Mouse (Mus musculus): Measurements from ENCODE around the gene Xndc1.
"Not testable (repeated sequence)": the region's sequence is repeated elsewhere in the genome, so short reads cannot be mapped to it uniquely, and the experiment has no call there.

The Xndc1 gene

DNA sequence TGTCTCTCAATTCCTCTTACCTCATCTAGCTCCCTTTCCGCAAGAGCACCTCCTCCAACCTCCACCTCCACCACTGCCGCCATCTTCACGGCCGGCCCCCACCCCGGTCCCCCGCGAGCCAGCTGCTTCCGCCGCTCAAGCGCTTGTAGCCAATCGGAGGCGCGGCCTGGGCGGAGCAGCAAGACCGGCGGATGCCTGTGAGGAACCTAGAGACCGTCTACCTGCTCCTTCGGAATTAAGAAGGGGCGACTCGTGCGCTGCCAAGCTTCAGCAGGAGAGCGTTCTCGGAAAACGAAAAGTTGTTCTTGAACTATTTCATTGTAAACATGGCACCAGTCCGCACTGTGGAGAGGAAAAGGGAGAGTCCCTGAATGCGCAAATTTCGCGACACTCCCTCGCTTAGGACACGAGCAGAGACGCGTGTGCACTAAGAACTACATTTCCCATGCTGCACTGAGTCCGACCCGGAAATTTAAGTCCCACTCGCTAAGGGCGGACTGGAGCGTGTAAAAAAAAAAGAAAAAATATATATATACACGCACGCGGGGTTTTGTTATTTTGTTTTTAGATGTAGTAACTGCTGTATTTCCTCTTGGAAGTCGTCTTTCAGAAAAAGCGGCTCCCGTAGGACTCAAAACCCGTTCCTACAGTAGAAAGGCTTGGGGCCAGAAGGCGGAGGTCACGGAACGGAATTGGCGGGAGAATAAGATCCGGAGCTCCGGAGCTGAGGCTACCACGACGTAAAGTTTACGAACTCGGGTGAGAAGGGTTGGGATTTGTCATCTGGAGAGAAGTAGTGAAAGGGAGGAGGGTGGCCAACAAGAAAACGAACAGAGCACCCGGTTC lies at the start of gene Xndc1, which contains the start of the genes Rnf121 and Xntrpc:
Xndc1 (plus strand) TSS at position 466 of the 846 bp plus-strand sequence.
Rnf121 (minus strand) TSS at position 424 of the 846 bp plus-strand sequence.
Xntrpc (plus strand) TSS at position 668 of the 846 bp plus-strand sequence.
- peak; percentile 94 for DNase-seq (ENCODE audit: extremely low spot score, low read depth, low spot score)

DNA sequence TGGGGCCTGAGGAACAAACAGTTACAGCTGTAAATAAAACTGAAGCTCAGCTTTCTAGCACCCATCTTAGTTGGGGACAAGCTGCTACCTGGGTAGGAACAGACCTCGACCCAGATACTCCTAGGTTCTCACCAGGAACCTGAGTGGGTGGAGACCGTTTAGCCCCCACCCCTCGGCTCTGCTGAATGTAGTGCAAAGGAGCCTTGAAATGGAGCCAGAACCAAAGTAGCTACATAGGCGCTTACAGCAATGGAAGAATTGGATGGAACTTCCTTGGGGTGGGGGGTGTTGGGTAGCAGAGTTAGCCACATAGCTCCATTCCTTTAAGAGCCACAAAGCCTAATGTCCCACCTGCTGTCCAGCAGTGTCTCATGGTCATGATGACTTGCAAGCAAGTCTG lies 48.4 kb upstream of the Xndc1 start:
- DNase-seq (ENCODE audit: extremely low spot score, low read depth, low spot score): no peak

DNA sequence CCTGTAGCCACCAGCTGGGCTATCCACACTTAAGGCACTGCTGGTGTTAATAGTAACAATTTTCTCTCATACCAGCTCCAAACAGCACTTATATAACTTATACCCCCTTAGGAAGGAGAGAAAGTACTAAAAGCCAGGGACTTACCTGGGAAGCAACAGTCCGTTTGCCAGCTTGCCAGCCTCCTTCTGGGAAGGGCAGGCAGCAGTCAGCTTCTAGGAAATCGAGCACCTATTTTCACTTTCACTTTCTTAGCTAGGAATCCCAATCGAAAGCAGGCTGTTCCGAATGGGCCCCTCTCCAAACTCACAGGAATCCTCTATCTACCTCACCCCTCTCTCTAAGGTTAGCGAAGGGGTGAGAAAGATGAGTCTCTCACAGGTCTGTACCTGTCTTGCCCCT lies 47.9 kb upstream of the Xndc1 start:
- DNase-seq (ENCODE audit: extremely low spot score, low read depth, low spot score): no peak

GRCm38 (mm10) chr7:102018034-102018433 lies 47.3 kb upstream of the Xndc1 start:
- DNase-seq (ENCODE audit: extremely low spot score, low read depth, low spot score): no peak

- DNase-seq (ENCODE audit: extremely low spot score, low read depth, low spot score): no peak
These were observed 46.7 kb upstream of the Xndc1 start, which contains the start of gene Il18bp for GRCm38 (mm10) chr7:102018590-102018989. Il18bp (minus strand) TSS chr7:102018690.

GRCm38 (mm10) chr7:102019362-102019761 lies 45.9 kb upstream of the Xndc1 start:
- DNase-seq (ENCODE audit: extremely low spot score, low read depth, low spot score): no peak

DNA sequence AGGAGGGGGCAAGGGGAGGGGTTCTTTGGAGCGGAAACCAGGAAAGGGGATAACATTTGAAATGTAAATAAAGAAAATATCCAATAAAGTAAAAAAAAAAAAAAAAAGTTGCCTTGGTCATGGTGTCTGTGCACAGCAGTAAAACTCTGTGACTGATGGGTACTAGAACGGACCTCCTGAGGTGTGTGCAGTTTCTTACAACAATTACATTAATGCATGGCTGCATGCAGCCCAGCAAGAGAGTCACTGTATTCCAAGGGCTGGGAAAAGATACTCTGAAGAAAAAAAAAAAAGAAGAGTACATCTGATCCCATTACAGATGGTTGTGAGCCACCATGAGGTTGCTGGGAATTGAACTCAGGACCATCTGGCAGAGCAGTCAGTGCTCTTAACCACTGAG lies 44.4 kb upstream of the Xndc1 start:
- not testable (repeated sequence) for DNase-seq (ENCODE audit: extremely low spot score, low read depth, low spot score)

GRCm38 (mm10) chr7:102023821-102024220 lies 41.5 kb upstream of the Xndc1 start:
- no peak for DNase-seq (ENCODE audit: extremely low spot score, low read depth, low spot score)

- no peak for DNase-seq (ENCODE audit: extremely low spot score, low read depth, low spot score)
These were observed 39.9 kb upstream of the Xndc1 start for GRCm38 (mm10) chr7:102025187-102026119.

- DNase-seq (ENCODE audit: extremely low spot score, low read depth, low spot score): no peak
These were observed 30.4 kb upstream of the Xndc1 start for GRCm38 (mm10) chr7:102034904-102035303.

DNA sequence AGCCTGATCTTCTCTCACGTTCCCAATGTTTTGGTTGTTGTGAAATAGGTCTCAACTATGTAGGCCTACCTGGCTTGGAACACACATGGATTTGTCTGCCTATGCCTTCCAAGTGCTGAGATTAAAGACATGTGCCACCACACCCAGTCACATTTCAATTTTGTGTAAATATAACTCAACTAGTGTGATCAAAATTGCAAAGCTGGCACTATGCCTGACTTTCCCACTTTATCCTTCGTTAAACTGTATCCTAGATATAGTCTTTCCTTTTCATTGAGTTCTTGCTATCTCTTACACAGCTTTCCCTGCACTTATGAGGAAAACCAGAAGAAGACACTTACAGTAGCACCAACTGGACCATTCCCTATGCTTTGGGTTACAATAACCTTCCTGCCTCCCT lies 29.8 kb upstream of the Xndc1 start:
- DNase-seq (ENCODE audit: extremely low spot score, low read depth, low spot score): no peak

- DNase-seq (ENCODE audit: extremely low spot score, low read depth, low spot score): no peak
These were observed 28.0 kb upstream of the Xndc1 start for GRCm38 (mm10) chr7:102037318-102037717.

- DNase-seq (ENCODE audit: extremely low spot score, low read depth, low spot score): no peak
These were observed 23.0 kb upstream of the Xndc1 start for GRCm38 (mm10) chr7:102042314-102042713.

DNA sequence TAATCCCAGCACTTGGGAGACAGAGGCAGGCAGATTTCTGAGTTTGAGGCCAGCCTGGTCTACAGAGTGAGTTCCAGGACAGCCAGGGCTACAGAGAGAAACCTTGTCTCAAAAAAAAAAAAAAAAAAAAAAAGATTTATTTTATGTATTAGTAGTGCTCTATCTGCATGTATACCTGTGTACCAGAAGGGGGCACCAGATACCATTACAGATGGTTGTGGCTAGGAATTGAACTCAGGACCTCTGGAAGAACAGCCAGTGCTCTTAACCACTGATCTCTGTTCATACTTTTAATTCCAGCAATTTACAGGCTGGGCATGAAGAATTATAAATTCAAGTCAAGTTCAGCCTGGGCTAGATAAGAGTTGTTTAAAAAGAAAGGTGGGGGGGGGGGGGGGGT lies 16.8 kb upstream of the Xndc1 start:
- DNase-seq (ENCODE audit: extremely low spot score, low read depth, low spot score): not testable (repeated sequence)

DNA sequence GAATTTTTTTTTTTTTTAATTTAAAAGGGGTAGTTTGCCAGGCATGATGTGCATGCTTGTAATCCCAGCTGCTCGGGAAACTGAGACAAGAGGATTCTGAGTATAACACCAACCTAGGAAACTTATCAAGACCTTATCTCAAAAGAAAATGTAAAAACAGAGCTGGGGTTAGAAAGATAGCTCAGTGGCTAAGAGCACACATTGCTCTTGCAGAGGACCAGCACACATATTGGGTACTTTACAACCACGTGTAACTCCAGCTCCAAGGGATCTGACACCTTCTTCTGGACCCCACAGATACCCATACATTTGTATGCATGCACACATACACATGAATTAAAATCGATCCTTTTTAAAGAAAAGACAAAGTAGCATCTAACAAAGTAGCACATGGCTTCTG lies 4.0 kb upstream of the Xndc1 start:
- DNase-seq (ENCODE audit: extremely low spot score, low read depth, low spot score): no peak

GRCm38 (mm10) chr7:102062203-102062602 lies 3.1 kb upstream of the Xndc1 start:
- DNase-seq (ENCODE audit: extremely low spot score, low read depth, low spot score): no peak

- DNase-seq (ENCODE audit: extremely low spot score, low read depth, low spot score): no peak
These were observed 1.4 kb upstream of the Xndc1 start for GRCm38 (mm10) chr7:102063891-102064290.

DNA sequence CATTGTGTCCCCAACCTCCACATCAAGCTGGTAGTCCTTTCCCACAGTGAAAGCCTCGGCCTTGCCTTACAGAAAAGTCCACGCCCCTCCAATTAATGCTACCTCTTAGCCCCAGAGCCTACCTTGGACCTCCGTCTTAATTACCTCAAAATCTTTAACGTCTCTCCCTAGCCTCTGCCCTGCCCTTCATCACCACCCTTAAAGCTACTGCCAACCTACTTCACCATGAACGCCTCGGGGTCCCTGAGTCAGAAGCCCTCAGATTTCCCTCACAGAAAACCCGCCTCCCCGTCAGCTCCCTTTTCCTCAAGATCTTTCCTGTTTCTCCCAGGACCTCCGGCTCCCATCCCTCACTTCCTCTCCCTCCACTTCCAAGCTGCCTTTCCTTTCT lies 661 bp upstream of the Xndc1 start:
- no peak for DNase-seq (ENCODE audit: extremely low spot score, low read depth, low spot score)

DNA sequence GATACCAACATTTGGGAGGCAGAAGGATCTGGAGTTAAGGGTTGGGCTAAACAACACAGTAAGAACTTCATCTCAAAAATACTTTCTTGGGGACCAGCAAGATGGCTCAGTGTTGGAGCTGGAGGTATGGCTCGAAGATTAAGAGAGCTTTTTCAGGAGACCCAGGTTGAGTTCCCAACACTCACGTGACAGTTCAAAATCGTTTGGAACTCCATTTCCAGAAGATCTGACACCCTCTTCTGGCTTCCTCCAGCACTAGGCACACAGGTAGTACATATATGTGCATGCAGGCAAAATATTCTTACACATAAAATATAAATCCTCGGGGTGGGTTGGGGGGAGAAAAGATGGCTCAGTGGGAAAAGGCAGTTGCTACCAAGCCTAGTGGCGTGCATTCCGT lies 1.1 kb downstream of the Xndc1 start:
- no peak for DNase-seq (ENCODE audit: extremely low spot score, low read depth, low spot score)

GRCm38 (mm10) chr7:102076714-102077296 lies 11.5 kb downstream of the Xndc1 start:
- no peak for DNase-seq (ENCODE audit: extremely low spot score, low read depth, low spot score)

GRCm38 (mm10) chr7:102078517-102078916 lies 13.2 kb downstream of the Xndc1 start:
- DNase-seq (ENCODE audit: extremely low spot score, low read depth, low spot score): no peak

All from hindlimb bud, embryonic 11.5 days (tissue).